Mouse (Mus musculus) midbrain, embryonic 14.5 days (tissue): ENCODE measurements around the gene Usp9x. TPM values are rescaled to one million over a fixed set of nuclear protein-coding genes. Genes with fewer than 3 reads are reported as not detected.

Source experiments
- ATAC-seq: fragments of 200-750 bp; cut with Nextera tagmentation; 2 replicates; pipeline ENCODE4 v1.8.0; 2017; ENCODE audit warnings: moderate number of reproducible peaks, moderate library complexity; ENCODE audit not compliant: low FRiP score, low TSS enrichment
- DNase-seq: peaks from one replicate; pipeline ENCODE4 v3.0.0-alpha.2; 2015
- H3K27ac ChIP-seq: fragments of 300-500 bp; sonication (generic); replicated peaks from 2 replicates; pipeline ENCODE4 v1.5.1; 2014; ENCODE audit warnings: mild to moderate bottlenecking, low read depth, low read length, moderate library complexity
- H3K27me3 ChIP-seq: fragments of 300-500 bp; sonication (generic); 2 replicates; pipeline ENCODE4 v1.6.1; 2014; ENCODE audit warnings: low read length, control low read depth, mixed read lengths; ENCODE audit not compliant: control insufficient read depth, insufficient read depth
- H3K36me3 ChIP-seq: fragments of 300-500 bp; sonication (generic); 2 replicates; pipeline ENCODE4 v1.6.1; 2014; ENCODE audit warnings: low read length, control low read depth; ENCODE audit not compliant: control insufficient read depth, insufficient read depth
- H3K4me1 ChIP-seq: fragments of 300-500 bp; sonication (generic); 2 replicates; pipeline ENCODE4 v1.6.1; 2014; ENCODE audit warnings: mild to moderate bottlenecking, antibody characterized with exemption, low read length, control low read depth; ENCODE audit not compliant: control insufficient read depth, insufficient read depth
- H3K4me2 ChIP-seq: fragments of 300-500 bp; sonication (generic); 2 replicates; pipeline ENCODE4 v1.6.1; 2014; ENCODE audit warnings: mild to moderate bottlenecking, low read length, moderate library complexity
- H3K4me3 ChIP-seq: fragments of 300-500 bp; sonication (generic); replicated peaks from 2 replicates; pipeline ENCODE4 v1.5.1; 2014; ENCODE audit warnings: low read depth, low read length
- H3K9ac ChIP-seq: fragments of 300-500 bp; sonication (generic); replicated peaks from 2 replicates; pipeline ENCODE4 v1.6.1; 2014; ENCODE audit warnings: mild to moderate bottlenecking, low read length, moderate library complexity
- H3K9me3 ChIP-seq: fragments of 300-500 bp; sonication (generic); 2 replicates; pipeline ENCODE4 v1.6.1; 2016; ENCODE audit warnings: low read length, control low read depth, mixed read lengths; ENCODE audit not compliant: control insufficient read depth
- WGBS: fragments of 180-500 bp; shearing (Covaris S2); extraction: QIAGEN DNeasy Blood & Tissue Kit; methylation state at CpG from one replicate; pipeline ENCODE4 v1.1.7; 2014; 5-methylcytosine and 5-hydroxymethylcytosine counted together
- polyA plus RNA-seq: library from polyadenylated mRNA; unstranded; fragments of >200 nt; fragmentation: Nextera tagmentation; extraction: Ambion mirVana; gene quantifications from 2 replicates; pipeline ENCODE4 v1.2.1, GENCODE M21; 2014

Usp9x gene
- polyA plus RNA-seq: 89.4 and 119 TPM in 2 replicates

GRCm38 (mm10) chrX:13071241-13071775 is at the start of gene Usp9x:
TSS of gene Usp9x (plus strand) at chrX:13071498.
- peak within 1 kb of the TSS; percentile 81 for H3K9ac ChIP-seq
- peak within 1 kb of the TSS; percentile 62 for H3K4me2 ChIP-seq
- no peaks in the 10 kb centered on the region for H3K36me3 ChIP-seq
- ATAC-seq (peak; percentile 91), DNase-seq (peak; percentile 94)
- peak within 1 kb of the TSS; percentile 66 for H3K4me3 ChIP-seq
- no peaks in the 10 kb centered on the region for H3K9me3 ChIP-seq
- H3K27ac ChIP-seq: peak within 1 kb of the TSS; percentile 95
- H3K4me1 ChIP-seq: no peaks in the 10 kb centered on the region
- 18% methylated on average over 31 of the region's 36 CpGs for WGBS
- H3K27me3 ChIP-seq: no peaks in the 10 kb centered on the region

- DNase-seq (no peak), ATAC-seq (no peak)
- Histone ChIP-seq H3K4me3 (no peak overlapping the region), H3K9me3 (no peaks in the 10 kb centered on the region), H3K4me1 (no peaks in the 10 kb centered on the region), H3K4me2 (no peak overlapping the region), H3K36me3 (no peaks in the 10 kb centered on the region), H3K27ac (no peak overlapping the region), H3K27me3 (no peaks in the 10 kb centered on the region), H3K9ac (no peak overlapping the region)
- 86% methylated on average over 5 of the region's 5 CpGs for WGBS
These were observed 48.6 kb upstream of the Usp9x start for GRCm38 (mm10) chrX:13022547-13023310.

DNA sequence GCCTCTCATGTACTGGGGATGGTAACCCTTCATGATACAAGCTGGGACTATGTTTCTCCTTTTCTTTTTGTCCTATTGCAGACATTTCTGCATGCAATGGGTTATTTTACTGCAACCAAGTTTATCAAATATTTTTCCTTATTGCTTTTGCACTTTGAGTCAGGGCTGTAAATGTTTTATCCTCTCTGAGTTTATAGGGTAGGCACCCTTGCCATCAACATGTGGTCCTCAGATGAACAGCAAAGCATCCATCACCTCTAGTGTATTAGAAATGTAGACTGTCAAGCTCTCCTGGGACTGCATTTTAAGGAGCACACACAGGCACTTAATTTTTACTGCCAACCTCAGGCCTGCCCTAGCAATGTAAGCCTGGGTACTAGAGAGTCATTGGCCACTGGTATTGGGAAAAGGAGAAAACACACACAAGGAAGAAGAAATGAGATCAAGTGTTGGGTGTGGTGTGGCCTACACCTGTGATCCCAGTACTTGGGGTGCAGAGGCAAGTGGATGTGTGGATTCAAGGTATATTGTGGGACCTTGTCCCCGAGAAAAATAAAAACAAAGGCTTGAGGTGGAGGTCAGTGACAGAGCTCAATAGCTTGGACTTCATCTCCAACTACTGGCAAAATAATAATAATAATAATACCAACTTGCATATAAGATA is 46.6 kb upstream of the Usp9x start:
- 76% methylated on average over 1 of the region's 1 CpGs for WGBS
- DNase-seq (no peak), ATAC-seq (no peak)
- Histone ChIP-seq H3K27ac (no peak overlapping the region), H3K27me3 (no peaks in the 10 kb centered on the region), H3K36me3 (no peaks in the 10 kb centered on the region), H3K9me3 (no peaks in the 10 kb centered on the region), H3K9ac (no peak overlapping the region), H3K4me2 (no peak overlapping the region), H3K4me1 (no peaks in the 10 kb centered on the region), H3K4me3 (no peak overlapping the region)

- H3K27ac ChIP-seq: no peak overlapping the region
- H3K36me3 ChIP-seq: no peaks in the 10 kb centered on the region
- ATAC-seq: no peak
- H3K4me3 ChIP-seq: no peak overlapping the region
- H3K9ac ChIP-seq: no peak overlapping the region
- no peak overlapping the region for H3K4me2 ChIP-seq
- no peaks in the 10 kb centered on the region for H3K27me3 ChIP-seq
- H3K9me3 ChIP-seq: no peaks in the 10 kb centered on the region
- no peaks in the 10 kb centered on the region for H3K4me1 ChIP-seq
- 81% methylated on average over 8 of the region's 8 CpGs for WGBS
- DNase-seq: no peak
These were observed 46.0 kb upstream of the Usp9x start for GRCm38 (mm10) chrX:13025286-13025685.

DNA sequence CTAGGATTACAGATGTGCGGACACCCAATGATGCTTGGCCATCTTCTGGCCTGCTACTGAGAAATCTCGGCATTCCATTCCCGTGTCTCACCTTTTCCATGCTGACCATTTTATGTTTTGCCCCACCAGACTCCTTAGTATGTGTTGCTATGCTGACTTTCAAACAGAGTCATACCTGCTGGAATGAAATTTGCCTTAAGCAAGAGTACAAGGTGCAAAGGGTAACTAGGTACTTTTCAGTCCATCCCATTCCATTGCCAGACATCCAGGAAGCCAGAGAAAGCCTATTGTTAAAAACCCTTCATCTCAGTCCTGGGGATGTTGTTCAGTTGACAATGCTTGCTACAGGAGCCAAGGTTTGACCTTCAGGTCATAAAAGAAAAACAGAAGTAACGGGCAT is 43.1 kb upstream of the Usp9x start:
- H3K9ac ChIP-seq: no peak overlapping the region
- H3K27ac ChIP-seq: no peak overlapping the region
- no peak overlapping the region for H3K4me2 ChIP-seq
- no peaks in the 10 kb centered on the region for H3K9me3 ChIP-seq
- no peak for ATAC-seq
- WGBS: 89% methylated on average over 4 of the region's 4 CpGs
- no peak overlapping the region for H3K4me3 ChIP-seq
- no peaks in the 10 kb centered on the region for H3K4me1 ChIP-seq
- no peak for DNase-seq
- H3K27me3 ChIP-seq: no peaks in the 10 kb centered on the region
- H3K36me3 ChIP-seq: no peaks in the 10 kb centered on the region

DNA sequence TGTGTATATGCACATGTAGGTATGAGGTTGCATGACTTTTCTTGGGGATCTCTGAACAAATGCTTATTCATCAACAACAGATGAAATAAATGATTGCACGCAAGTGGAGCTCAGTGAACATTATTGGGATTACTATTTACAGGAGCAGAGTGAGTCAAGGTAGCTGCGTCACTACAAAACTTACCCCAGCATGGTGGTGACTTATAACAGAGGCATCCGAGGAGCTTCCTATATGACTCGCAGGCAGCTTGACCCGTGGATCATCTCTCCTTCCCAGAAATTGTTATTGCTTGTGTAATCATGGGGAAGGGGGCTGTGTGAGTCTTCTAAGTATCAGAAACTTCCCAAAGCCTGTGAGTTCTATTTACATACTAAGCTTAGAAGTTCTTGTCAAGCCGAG is 41.3 kb upstream of the Usp9x start:
- Histone ChIP-seq H3K36me3 (no peaks in the 10 kb centered on the region), H3K27ac (no peak overlapping the region), H3K9ac (no peak overlapping the region), H3K4me2 (no peak overlapping the region), H3K27me3 (no peaks in the 10 kb centered on the region), H3K9me3 (no peaks in the 10 kb centered on the region), H3K4me1 (no peaks in the 10 kb centered on the region), H3K4me3 (no peak overlapping the region)
- ATAC-seq (no peak), DNase-seq (no peak)
- WGBS: 94% methylated on average over 6 of the region's 6 CpGs

DNA sequence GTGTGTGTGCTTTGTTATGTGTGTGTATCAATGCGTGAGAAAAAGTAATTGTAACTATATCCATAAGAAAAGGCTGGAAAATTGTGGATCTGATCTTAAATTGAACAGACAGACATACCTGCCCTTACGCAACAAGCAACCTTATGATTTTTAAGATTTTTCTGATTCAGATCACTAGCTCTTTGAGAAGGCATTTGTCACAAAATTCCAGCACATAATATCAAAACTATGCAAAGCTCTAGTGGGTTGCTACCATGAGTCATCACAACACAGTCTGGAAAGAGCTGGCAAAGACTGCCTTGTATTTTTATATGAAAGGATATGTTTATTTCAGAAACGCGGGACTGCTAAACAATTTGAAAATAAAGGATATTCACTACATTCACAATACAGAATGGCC is 34.2 kb upstream of the Usp9x start:
- H3K27ac ChIP-seq: no peak overlapping the region
- H3K9ac ChIP-seq: no peak overlapping the region
- H3K4me2 ChIP-seq: no peak overlapping the region
- WGBS: 87% methylated on average over 4 of the region's 4 CpGs
- H3K4me3 ChIP-seq: no peak overlapping the region
- H3K9me3 ChIP-seq: no peaks in the 10 kb centered on the region
- no peak for DNase-seq
- H3K27me3 ChIP-seq: no peaks in the 10 kb centered on the region
- H3K4me1 ChIP-seq: no peaks in the 10 kb centered on the region
- ATAC-seq: no peak
- H3K36me3 ChIP-seq: no peaks in the 10 kb centered on the region

DNA sequence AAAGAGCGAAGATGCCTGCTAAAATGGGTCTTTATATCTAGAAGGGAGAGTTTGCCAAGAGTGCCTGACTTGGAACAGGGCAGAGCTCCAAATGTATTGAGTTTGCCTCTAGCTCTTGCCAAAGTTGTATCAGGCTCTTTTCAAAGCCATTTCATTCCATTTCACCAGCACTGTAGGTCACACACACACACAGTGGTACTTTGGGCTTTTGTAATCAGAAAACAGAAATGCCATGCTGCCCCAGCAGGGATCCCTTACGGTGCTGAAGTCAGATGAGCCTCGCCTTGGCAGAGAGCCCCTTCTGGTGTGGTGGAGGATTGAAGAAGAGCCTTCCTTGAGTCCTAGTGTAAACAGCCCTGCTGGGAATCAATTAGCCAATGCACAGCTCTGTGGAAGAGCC is 32.1 kb upstream of the Usp9x start:
- Histone ChIP-seq H3K9ac (no peak overlapping the region), H3K4me3 (no peak overlapping the region), H3K4me1 (no peaks in the 10 kb centered on the region), H3K4me2 (no peak overlapping the region), H3K27ac (no peak overlapping the region), H3K9me3 (no peaks in the 10 kb centered on the region), H3K36me3 (no peaks in the 10 kb centered on the region), H3K27me3 (no peaks in the 10 kb centered on the region)
- 42% methylated on average over 3 of the region's 3 CpGs for WGBS
- DNase-seq: peak; percentile 17
- ATAC-seq: no peak

DNA sequence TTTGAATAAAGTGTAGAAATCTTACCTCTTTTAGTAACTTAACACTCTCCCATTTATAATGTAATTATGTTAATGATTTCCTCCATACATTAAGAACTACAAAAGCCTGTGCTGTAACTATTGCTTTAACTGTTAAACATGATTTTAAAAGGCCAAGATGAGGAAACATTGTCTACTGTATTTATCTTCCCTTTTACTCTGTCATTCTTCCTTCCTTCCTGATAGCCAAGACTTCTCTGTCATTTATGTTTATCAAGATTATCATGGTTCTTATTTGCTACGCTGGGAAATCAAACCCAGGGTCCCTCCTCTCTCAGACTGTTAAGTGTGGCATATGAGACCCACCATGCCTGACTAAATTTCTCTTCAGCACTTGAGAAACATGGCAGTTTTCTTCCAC is 30.9 kb upstream of the Usp9x start:
- DNase-seq: no peak
- H3K4me1 ChIP-seq: no peaks in the 10 kb centered on the region
- ATAC-seq: no peak
- no peaks in the 10 kb centered on the region for H3K9me3 ChIP-seq
- H3K9ac ChIP-seq: no peak overlapping the region
- no peak overlapping the region for H3K27ac ChIP-seq
- WGBS: 46% methylated on average over 1 of the region's 1 CpGs
- no peaks in the 10 kb centered on the region for H3K36me3 ChIP-seq
- no peaks in the 10 kb centered on the region for H3K27me3 ChIP-seq
- H3K4me2 ChIP-seq: no peak overlapping the region
- no peak overlapping the region for H3K4me3 ChIP-seq
